ENCODE assay signal across 7 mouse cellular contexts in the genomic region with DNA sequence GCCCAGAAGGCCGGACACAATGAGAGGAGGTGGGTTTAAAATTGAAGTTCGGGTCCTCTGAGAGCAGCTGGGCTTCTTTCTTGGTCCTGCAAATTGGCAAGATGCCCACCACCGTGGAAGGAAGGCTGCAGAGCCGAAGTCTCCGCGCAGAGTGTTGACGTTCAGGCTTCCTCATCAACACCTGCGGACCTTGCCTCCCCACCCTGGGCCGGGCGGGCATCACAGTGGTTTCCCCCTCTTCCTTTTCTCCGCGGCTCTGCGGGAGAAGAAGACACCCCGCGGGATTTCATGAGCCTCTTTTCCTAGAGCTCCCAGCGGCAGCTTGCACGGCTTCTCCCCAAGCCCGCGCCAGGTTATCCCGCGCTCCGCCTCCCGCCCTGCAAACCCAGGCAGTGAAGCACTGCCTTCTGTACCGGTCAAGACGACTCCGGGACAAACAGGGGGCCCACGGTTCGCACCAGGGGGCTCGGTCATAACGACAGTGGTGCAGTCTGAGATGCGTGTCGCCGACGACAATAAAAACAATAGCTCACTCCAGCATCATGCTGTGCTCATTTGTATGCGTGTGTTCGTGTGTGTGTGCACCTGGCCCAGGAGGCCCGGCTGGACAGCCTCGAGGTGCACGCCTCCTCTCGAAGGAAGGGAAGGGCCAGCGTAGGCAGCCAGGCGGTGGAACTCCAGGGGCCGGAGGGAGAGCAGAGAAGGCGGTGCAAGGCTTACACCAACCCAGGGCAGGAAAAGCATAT. TPM values are rescaled to one million over a fixed set of nuclear protein-coding genes. Genes with fewer than 3 reads are reported as not detected.
DNase-seq lines count a peak whose midpoint lies in the region; ATAC-seq and TF ChIP-seq lines count a peak whose summit lies in the region.

No protein-coding gene starts in this region.

- dilution Hi-C loops in CH12.LX (cut with MboI; ENCODE audit: extremely low pct_ligation_motif_present, extremely low pct_unique_long_range_greater_than_20kb, low sequenced_read_pairs) = no loop called here

- TF ChIP-seq POLR2A in CH12.LX (IDR thresholded peaks at IDR 0.05; ENCODE audit: low read depth, low read length) (no peak), MEL (IDR thresholded peaks at IDR 0.05; ENCODE audit: control insufficient read depth in 1 of 2, insufficient read depth in 1 of 2, low read depth in 1 of 2, low read length in 2 of 2, poor library complexity in 1 of 2) (peak in 1 of 2 experiments; percentile 20; a peak in 1 of 4 replicates)

- TF ChIP-seq EP300 in CH12.LX (IDR thresholded peaks at IDR 0.05; ENCODE audit: low read length) (no peak), MEL (IDR thresholded peaks at IDR 0.05; ENCODE audit: low read depth in 1 of 2, low read length in 2 of 2) (no peak)

- H3K27me3 ChIP-seq in CH12.LX (replicated peaks) = no peaks in the 10 kb centered on the region
- no peaks in the 10 kb centered on the region for H3K27me3 ChIP-seq in MEL (ENCODE audit: control insufficient read depth in 1 of 2, insufficient read depth in 2 of 2, low read length in 2 of 2)
- H3K27me3 ChIP-seq in heart, embryonic 16.5 days (ENCODE audit: control insufficient read depth, insufficient read depth, low read length) = no peaks in the 10 kb centered on the region

- no peak for DNase-seq in CH12.LX (ENCODE audit: extremely low read depth)
- peak; percentile 82 for DNase-seq in MEL (ENCODE audit: low read depth, low spot score)
- peak; percentile 51 for DNase-seq in embryo, embryonic 9.5 days (ENCODE audit: extremely low spot score)
- peak; percentile 55 to 61 for DNase-seq in layer of hippocampus, postnatal 14 days (ENCODE audit: low spot score in 2 of 2)
- peak; percentile 43 for DNase-seq in lung, postnatal 14 days
- DNase-seq in right cerebral cortex, postnatal 25 days = peak; percentile 68

- H3K9me3 ChIP-seq in CH12.LX (replicated peaks; ENCODE audit: low read length) = no peaks in the 10 kb centered on the region
- no peaks in the 10 kb centered on the region for H3K9me3 ChIP-seq in MEL (replicated peaks; ENCODE audit: insufficient read depth, low read length)
- H3K9me3 ChIP-seq in heart, embryonic 16.5 days (replicated peaks; ENCODE audit: control insufficient read depth, low read length) = no peaks in the 10 kb centered on the region

- peak overlapping the region; percentile 53 for H3K27ac ChIP-seq in CH12.LX (ENCODE audit: insufficient read depth, low read depth)
- peak overlapping the region; percentile 67 for H3K27ac ChIP-seq in MEL (ENCODE audit: control insufficient read depth, low read depth, low read length)
- peak overlapping the region; percentile 70 for H3K27ac ChIP-seq in heart, embryonic 16.5 days (ENCODE audit: low read length)

- H3K4me2 ChIP-seq in CH12.LX (ENCODE audit: insufficient read depth, low read depth, poor library complexity, severe bottlenecking) = peak overlapping the region; percentile 67
- H3K4me2 ChIP-seq in heart, embryonic 16.5 days (ENCODE audit: low read depth, low read length) = peak overlapping the region; percentile 94

- peak; percentile 46 for ATAC-seq in heart, embryonic 16.5 days (replicated peaks; ENCODE audit: extremely low read depth, insufficient read depth, low FRiP score)

- under 1% methylated on average over 43 of the region's 44 CpGs for WGBS in heart, embryonic 16.5 days

- H3K9ac ChIP-seq in CH12.LX (ENCODE audit: insufficient read depth, low read depth) = peak overlapping the region; percentile 50
- H3K9ac ChIP-seq in MEL (ENCODE audit: control insufficient read depth, low read depth, low read length, poor library complexity, severe bottlenecking) = peak overlapping the region; percentile 81
- peak overlapping the region; percentile 73 for H3K9ac ChIP-seq in heart, embryonic 16.5 days (ENCODE audit: low read length)

- no peak for TF ChIP-seq RAD21 in CH12.LX (IDR thresholded peaks at IDR 0.05; ENCODE audit: low read depth, low read length)
- TF ChIP-seq RAD21 in MEL (IDR thresholded peaks at IDR 0.05; ENCODE audit: low read depth, low read length) = no peak

- H3K4me3 ChIP-seq in CH12.LX (replicated peaks in 1 of 3; ENCODE audit: low read depth in 2 of 3, low read length in 2 of 3, poor library complexity in 1 of 3) (peak overlapping the region; percentile 59 to 90 (median 72)), MEL (ENCODE audit: control insufficient read depth in 1 of 2, insufficient read depth in 1 of 2, low read depth in 2 of 2, low read length in 2 of 2) (peak overlapping the region; percentile 61 to 90)
- peak overlapping the region; percentile 77 for H3K4me3 ChIP-seq in heart, embryonic 16.5 days (ENCODE audit: low read length)

- TF ChIP-seq CTCF in CH12.LX (conservative IDR thresholded peaks at IDR 0.05 in 1 of 2, IDR thresholded peaks at IDR 0.05 in 1 of 2; ENCODE audit: low read depth in 2 of 2, low read length in 2 of 2) (no peak), MEL (IDR thresholded peaks at IDR 0.05 in 2 of 3, conservative IDR thresholded peaks at IDR 0.05 in 1 of 3; ENCODE audit: control insufficient read depth in 1 of 3, insufficient read depth in 1 of 3, low read depth in 2 of 3, low read length in 3 of 3, poor library complexity in 1 of 3, severe bottlenecking in 1 of 3) (no peak)

- in situ Hi-C loops in CH12.LX (cut with MboI; ENCODE audit: low pct_ligation_motif_present, low pct_unique_long_range_greater_than_20kb, low sequenced_read_pairs) = no loop called here

- H3K79me2 ChIP-seq in CH12.LX (replicated peaks; ENCODE audit: control insufficient read depth, extremely low read depth, insufficient read depth, poor library complexity, severe bottlenecking) (peaks cover 8% of the 10 kb centered on the region; the same call in 1 of the 2 replicates), MEL (ENCODE audit: control insufficient read depth, insufficient read depth, low read length, poor library complexity) (peaks cover 30% of the 10 kb centered on the region)

- H3K36me3 ChIP-seq in CH12.LX (replicated peaks in 1 of 2; ENCODE audit: control insufficient read depth in 1 of 2, insufficient read depth in 1 of 2, low read length in 1 of 2) = peaks cover 23 to 24% of the 10 kb centered on the region in 2 experiments
- peaks cover 0 to 14% of the 10 kb centered on the region in 2 experiments; a peak in 3 of 4 replicates for H3K36me3 ChIP-seq in MEL (ENCODE audit: control insufficient read depth in 1 of 2, insufficient read depth in 2 of 2, low read length in 2 of 2)
- H3K36me3 ChIP-seq in heart, embryonic 16.5 days (ENCODE audit: control insufficient read depth, insufficient read depth) = peaks cover 23% of the 10 kb centered on the region

- peaks cover 0 to 25% of the 10 kb centered on the region in 2 experiments; a peak in 2 of 4 replicates for H3K4me1 ChIP-seq in CH12.LX (ENCODE audit: control insufficient read depth in 1 of 2, insufficient read depth in 2 of 2)
- H3K4me1 ChIP-seq in MEL (ENCODE audit: control insufficient read depth in 1 of 2, insufficient read depth in 2 of 2, low read length in 2 of 2) = peaks cover 2 to 18% of the 10 kb centered on the region in 2 experiments
- H3K4me1 ChIP-seq in heart, embryonic 16.5 days (ENCODE audit: control insufficient read depth, insufficient read depth, low read length) = peaks cover 7% of the 10 kb centered on the region

RNA-seq across cellular contexts. Expression of a gene that starts 0.7 kb away (rescaled TPM):
- 33.8 and 48.3 TPM in 2 replicates for total RNA-seq in CH12.LX (2012; rRNA removed)
- 31.6 and 32.3 TPM in 2 replicates for total RNA-seq in CH12.LX (2014; rRNA removed)
- 53.0 and 64.7 TPM in 2 replicates for polyA plus RNA-seq in CH12.LX (2012; ENCODE audit: insufficient read length, low read depth)
- 39.6 and 40.6 TPM in 2 replicates for total RNA-seq in MEL (2012; rRNA removed)
- 10 to 100 TPM in 1 of 2 experiments, not detected in 1; 68.0 TPM for polyA plus RNA-seq in MEL (2012; ENCODE audit: insufficient read depth in 1 of 2, insufficient read length in 2 of 2, low read depth in 1 of 2, low replicate concordance in 2 of 2, missing spikeins in 1 of 2)
- 34.8 and 39.4 TPM in 2 replicates for polyA plus RNA-seq in heart, embryonic 16.5 days (2015; fragmentation: Nextera tagmentation; extraction: Ambion mirVana)
- 10 to 100 TPM; 28.0 to 28.6 TPM for total RNA-seq in layer of hippocampus, postnatal 14 days (2021)

RNA-seq across cellular contexts. Expression of a gene that starts 3.6 kb away (rescaled TPM):
- total RNA-seq in CH12.LX (2012; rRNA removed) (not detected in 2 replicates), CH12.LX (2014; rRNA removed) (not detected in 2 replicates), MEL (2012; rRNA removed) (not detected in 2 replicates)
- polyA plus RNA-seq in CH12.LX (2012; ENCODE audit: insufficient read length, low read depth) (not detected in 2 replicates), MEL (2012; ENCODE audit: insufficient read depth in 1 of 2, insufficient read length in 2 of 2, low read depth in 1 of 2, low replicate concordance in 2 of 2, missing spikeins in 1 of 2) (not detected)
- 0.30 TPM in 1 of 2 replicates, not detected in the other for polyA plus RNA-seq in heart, embryonic 16.5 days (2015; fragmentation: Nextera tagmentation; extraction: Ambion mirVana)
- total RNA-seq in layer of hippocampus, postnatal 14 days (2021) = under 1 TPM in 1 of 2 experiments, not detected in 1; 0.50 TPM

RNA-seq across cellular contexts. Expression of a gene that starts 7.2 kb away (rescaled TPM):
- total RNA-seq in CH12.LX (2012; rRNA removed) = 114 and 134 TPM in 2 replicates
- 44.3 and 45.3 TPM in 2 replicates for total RNA-seq in CH12.LX (2014; rRNA removed)
- polyA plus RNA-seq in CH12.LX (2012; ENCODE audit: insufficient read length, low read depth) = 96.7 and 116 TPM in 2 replicates
- total RNA-seq in MEL (2012; rRNA removed) = 14.7 and 24.3 TPM in 2 replicates
- polyA plus RNA-seq in MEL (2012; ENCODE audit: insufficient read depth in 1 of 2, insufficient read length in 2 of 2, low read depth in 1 of 2, low replicate concordance in 2 of 2, missing spikeins in 1 of 2) = 10 to 100 TPM in 1 of 2 experiments, not detected in 1; 33.3 TPM
- 56.1 and 64.3 TPM in 2 replicates for polyA plus RNA-seq in heart, embryonic 16.5 days (2015; fragmentation: Nextera tagmentation; extraction: Ambion mirVana)
- total RNA-seq in layer of hippocampus, postnatal 14 days (2021) = 10 to 100 TPM; 27.4 to 34.4 TPM

RNA-seq across cellular contexts. Expression of a gene that starts 7.2 kb away (rescaled TPM):
- total RNA-seq in CH12.LX (2012; rRNA removed) (21.2 and 23.5 TPM in 2 replicates), CH12.LX (2014; rRNA removed) (11.7 and 12.1 TPM in 2 replicates), MEL (2012; rRNA removed) (18.6 and 20.2 TPM in 2 replicates)
- polyA plus RNA-seq in CH12.LX (2012; ENCODE audit: insufficient read length, low read depth) (20.2 and 20.3 TPM in 2 replicates), MEL (2012; ENCODE audit: insufficient read depth in 1 of 2, insufficient read length in 2 of 2, low read depth in 1 of 2, low replicate concordance in 2 of 2, missing spikeins in 1 of 2) (10 to 100 TPM in 1 of 2 experiments, not detected in 1; 30.0 TPM)
- polyA plus RNA-seq in heart, embryonic 16.5 days (2015; fragmentation: Nextera tagmentation; extraction: Ambion mirVana) = 12.8 and 14.0 TPM in 2 replicates
- total RNA-seq in layer of hippocampus, postnatal 14 days (2021) = 10 to 100 TPM; 30.5 to 34.0 TPM

RNA-seq across cellular contexts. Expression of a gene that starts 18.0 kb away (rescaled TPM):
- total RNA-seq in CH12.LX (2012; rRNA removed) (22.3 and 23.0 TPM in 2 replicates), CH12.LX (2014; rRNA removed) (15.2 and 16.0 TPM in 2 replicates), MEL (2012; rRNA removed) (17.1 and 20.6 TPM in 2 replicates)
- polyA plus RNA-seq in CH12.LX (2012; ENCODE audit: insufficient read length, low read depth) (41.2 and 46.6 TPM in 2 replicates), MEL (2012; ENCODE audit: insufficient read depth in 1 of 2, insufficient read length in 2 of 2, low read depth in 1 of 2, low replicate concordance in 2 of 2, missing spikeins in 1 of 2) (10 to 100 TPM in 1 of 2 experiments, not detected in 1; 53.5 TPM)
- 7.8 and 8.3 TPM in 2 replicates for polyA plus RNA-seq in heart, embryonic 16.5 days (2015; fragmentation: Nextera tagmentation; extraction: Ambion mirVana)
- total RNA-seq in layer of hippocampus, postnatal 14 days (2021) = 1 to 10 TPM; 2.9 to 4.5 TPM
